Mouse (Mus musculus) ES-E14 (cell line): Measurements from ENCODE around the gene Tmem131. TPM values are rescaled to one million over a fixed set of nuclear protein-coding genes. Genes with fewer than 3 reads are reported as not detected.

Experiments used
- DNase-seq: peaks from one replicate; pipeline ENCODE4 v3.0.0-alpha.2; 2013; ENCODE audit warnings: low read depth, low spot score
- H3K27ac ChIP-seq: 2 replicates; pipeline ENCODE4 v1.5.1; 2012; ENCODE audit warnings: low read depth, mild to moderate bottlenecking, low read length, moderate library complexity, mixed read lengths; ENCODE audit not compliant: poor library complexity, insufficient read depth, severe bottlenecking
- H3K36me3 ChIP-seq: 2 replicates; pipeline ENCODE4 v1.6.1; 2012; ENCODE audit warnings: mild to moderate bottlenecking, low read length, moderate library complexity, mixed read lengths; ENCODE audit not compliant: control insufficient read depth, poor library complexity, insufficient read depth, severe bottlenecking
- H3K4me1 ChIP-seq, 2 experiments: fragments of 150-350 bp in 1 of 2; sonication (generic) in 1 of 2; 2 replicates each; pipeline ENCODE4 v1.6.1; 2012; ENCODE audit warnings: low read length in 2 of 2, mild to moderate bottlenecking in 1 of 2, mixed read lengths in 1 of 2; ENCODE audit not compliant: control insufficient read depth in 2 of 2, insufficient read depth in 2 of 2, poor library complexity in 1 of 2
- H3K4me3 ChIP-seq, 2 experiments: fragments of 150-350 bp in 1 of 2; sonication (generic) in 1 of 2; 2 replicates each; pipeline ENCODE4 v1.5.1; 2012; ENCODE audit warnings: low read length in 2 of 2, low read depth in 1 of 2, mild to moderate bottlenecking in 1 of 2, mixed read lengths in 1 of 2; ENCODE audit not compliant: insufficient read depth in 1 of 2, poor library complexity in 1 of 2, severe bottlenecking in 1 of 2
- H3K9ac ChIP-seq: 2 replicates; pipeline ENCODE4 v1.6.1; 2012; ENCODE audit warnings: low read depth, mild to moderate bottlenecking, low read length, mixed read lengths; ENCODE audit not compliant: poor library complexity, insufficient read depth, severe bottlenecking
- H3K9me3 ChIP-seq: fragments of 150-350 bp; sonication (generic); 2 replicates; pipeline ENCODE4 v1.6.1; 2012; ENCODE audit warnings: low read depth, mild to moderate bottlenecking, low read length; ENCODE audit not compliant: control insufficient read depth, insufficient read depth
- CHD2 ChIP-seq: IDR thresholded peaks from 2 replicates; pipeline ENCODE4 v1.6.1; 2014; ENCODE audit warnings: mild to moderate bottlenecking, low read depth, low read length, inconsistent platforms
- HCFC1 ChIP-seq: IDR thresholded peaks from 2 replicates; pipeline ENCODE4 v1.6.1; 2012; ENCODE audit warnings: low read length, inconsistent platforms, borderline replicate concordance; ENCODE audit not compliant: insufficient read depth
- MAFK ChIP-seq: IDR thresholded peaks from 2 replicates; pipeline ENCODE4 v1.6.1; 2014; ENCODE audit warnings: mild to moderate bottlenecking, low read depth, low read length, inconsistent platforms; ENCODE audit not compliant: insufficient read depth
- ZC3H11A ChIP-seq: IDR thresholded peaks from 2 replicates; pipeline ENCODE4 v1.6.1; 2012; ENCODE audit warnings: low read depth, mild to moderate bottlenecking, inconsistent platforms, low read length, borderline replicate concordance
- ZNF384 ChIP-seq: IDR thresholded peaks from 2 replicates; pipeline ENCODE4 v1.6.1; 2012; ENCODE audit warnings: low read depth, low read length, inconsistent platforms
- in situ Hi-C, 2 experiments: fragments of 600-800 bp; cut with MboI; formaldehyde crosslinking; loops; one replicate each; pipeline ENCODE4 v1.15.1; 2025; ENCODE audit warnings: low sequenced_read_pairs in 2 of 2, inconsistent platforms in 1 of 2; ENCODE audit not compliant: unreplicated experiment in 2 of 2
- total RNA-seq: library from RNA; depleted of rRNA; stranded (reverse); fragments of 300-350 nt; gene quantifications from 2 replicates; pipeline ENCODE4 v1.2.3, GENCODE M21; 2012

Tmem131 gene
- total RNA-seq, 1 experiment = 73.1 TPM

- Histone ChIP-seq H3K27ac (peak overlapping the region; percentile 70), H3K9ac (peak overlapping the region; percentile 57; the same call in 1 of the 2 replicates), H3K9me3 (no peaks in the 10 kb centered on the region), H3K4me1 (peaks cover 18 to 22% of the 10 kb centered on the region in 2 experiments), H3K4me3 (peak overlapping the region; percentile 2 to 24; a peak in 1 of 4 replicates), H3K36me3 (peaks cover 6% of the 10 kb centered on the region; the same call in 1 of the 2 replicates)
- DNase-seq = no peak
- in situ Hi-C loops = no loop called here
- TF ChIP-seq ZC3H11A (no peak), MAFK (no peak), CHD2 (no peak), ZNF384 (no peak), HCFC1 (no peak)
These were observed 39.9 kb downstream of the Tmem131 start for GRCm38 (mm10) chr1:36903376-36904083.

- no peak overlapping the region for H3K4me3 ChIP-seq
- H3K36me3 ChIP-seq = peaks cover 6% of the 10 kb centered on the region; the same call in 1 of the 2 replicates
- in situ Hi-C loops = no loop called here
- no peak overlapping the region for H3K9ac ChIP-seq
- DNase-seq = no peak
- H3K4me1 ChIP-seq = peaks cover 19 to 24% of the 10 kb centered on the region in 2 experiments
- peak overlapping the region; percentile 57; the same call in 1 of the 2 replicates for H3K27ac ChIP-seq
- H3K9me3 ChIP-seq = no peaks in the 10 kb centered on the region
- no peak for TF ChIP-seq ZC3H11A
These were observed 40.7 kb downstream of the Tmem131 start for GRCm38 (mm10) chr1:36902533-36903315.

GRCm38 (mm10) chr1:36899622-36900021 lies 43.8 kb downstream of the Tmem131 start:
- no peaks in the 10 kb centered on the region for H3K9me3 ChIP-seq
- no peak for DNase-seq
- H3K9ac ChIP-seq = no peak overlapping the region
- no peak for TF ChIP-seq HCFC1
- no peak for TF ChIP-seq MAFK
- TF ChIP-seq ZC3H11A = no peak
- TF ChIP-seq CHD2 = no peak
- H3K36me3 ChIP-seq = peaks cover 4% of the 10 kb centered on the region; the same call in 1 of the 2 replicates
- H3K4me1 ChIP-seq = peaks cover 14 to 22% of the 10 kb centered on the region in 2 experiments
- in situ Hi-C loops = no loop called here
- H3K27ac ChIP-seq = no peak overlapping the region
- H3K4me3 ChIP-seq = no peak overlapping the region

GRCm38 (mm10) chr1:36896423-36896822 lies 47.0 kb downstream of the Tmem131 start:
- no peak for DNase-seq
- Histone ChIP-seq H3K9ac (no peak overlapping the region), H3K36me3 (peaks cover 2% of the 10 kb centered on the region; the same call in 1 of the 2 replicates), H3K4me1 (peaks cover 10 to 19% of the 10 kb centered on the region in 2 experiments), H3K4me3 (no peak overlapping the region), H3K9me3 (no peaks in the 10 kb centered on the region), H3K27ac (no peak overlapping the region)
- TF ChIP-seq ZNF384 = no peak
- TF ChIP-seq ZC3H11A = no peak
- no peak for TF ChIP-seq CHD2
- no peak for TF ChIP-seq HCFC1
- no peak for TF ChIP-seq MAFK
- in situ Hi-C loops = no loop called here
